Comparison of ENCODE assay signal across 26 mouse cellular contexts in genomic region chr3:126016166-126016565, GRCm38 (mm10).
DNase-seq lines count a peak whose midpoint lies in the region; ATAC-seq and TF ChIP-seq lines count a peak whose summit lies in the region.
"Had no signal": no experiment of that assay in that cellular context is flagged by ENCODE, and none has a peak within 500 bp of the region (broad histone marks: within the 10 kb centered on the region; RNA-seq: fewer than 3 reads in every experiment).

No protein-coding gene starts in this region.

- no peak overlapping the region for H3K4me2 ChIP-seq in midbrain, embryonic 16.5 days (ENCODE audit: low read length)
- H3K4me2 ChIP-seq in midbrain, embryonic 15.5 days: no peak overlapping the region

- H3K4me1 ChIP-seq in ES-E14 (ENCODE audit: control insufficient read depth in 2 of 2, insufficient read depth in 2 of 2, low read length in 2 of 2, poor library complexity in 1 of 2): no peaks in the 10 kb centered on the region
- no peaks in the 10 kb centered on the region for H3K4me1 ChIP-seq in midbrain, embryonic 16.5 days (ENCODE audit: control insufficient read depth, insufficient read depth, low read length)
- no peaks in the 10 kb centered on the region for H3K4me1 ChIP-seq in midbrain, embryonic 15.5 days
- H3K4me1 ChIP-seq in embryonic facial prominence, embryonic 10.5 days: no peaks in the 10 kb centered on the region

- ATAC-seq in midbrain, embryonic 16.5 days: no peak
- no peak for ATAC-seq in midbrain, embryonic 15.5 days (replicated peaks)
- ATAC-seq: activated CD4-positive, CD25-positive, alpha-beta regulatory T cell, adult 4 months; CD4-positive, CD25-positive, alpha-beta regulatory T cell, adult 4 months; Patski had no signal

- DNase-seq in ES-CJ7 (ENCODE audit: low read depth, low spot score) (peak; percentile 15), ES-E14 (ENCODE audit: low read depth, low spot score) (no peak), R1 (ENCODE audit: low read depth, low spot score) (peak; percentile 65), ZHBTc4 (ENCODE audit: low read depth, low spot score) (peak; percentile 56)
- no peak for DNase-seq in embryonic facial prominence, embryonic 10.5 days (ENCODE audit: low spot score)
- no peak for DNase-seq in lung, postnatal 36 days
- DNase-seq: adrenal gland, adult 2 months; adrenal gland, adult 8-10 months; adrenal gland, postnatal 10 days; adrenal gland, postnatal 14 days; adrenal gland, postnatal 25 days; adrenal gland, postnatal 36 days; B cell, adult 2 months; cerebellum, adult 11 months; cerebellum, adult 11-12 months; cerebellum, adult 18-20 months; cerebellum, adult 2 months; cerebellum, adult 8-10 months; cerebellum, adult 9-10 months had no signal

- no peak overlapping the region for H3K9ac ChIP-seq in ES-E14 (ENCODE audit: insufficient read depth, low read depth, low read length, poor library complexity, severe bottlenecking)
- no peak overlapping the region for H3K9ac ChIP-seq in midbrain, embryonic 16.5 days (ENCODE audit: low read depth, low read length)
- H3K9ac ChIP-seq in midbrain, embryonic 15.5 days: no peak overlapping the region

- in situ Hi-C loops in ES-E14 (cut with MboI; ENCODE audit: low sequenced_read_pairs in 2 of 2, unreplicated experiment in 2 of 2): loop anchor here in 1 of 2 experiments (10.0 kb wide), 1 partner anchor 259 kb away; no protein-coding TSS in a partner anchor

- no peaks in the 10 kb centered on the region for H3K36me3 ChIP-seq in ES-E14 (ENCODE audit: control insufficient read depth, insufficient read depth, low read length, poor library complexity, severe bottlenecking)
- H3K36me3 ChIP-seq in midbrain, embryonic 16.5 days (ENCODE audit: control insufficient read depth, insufficient read depth, low read length): no peaks in the 10 kb centered on the region
- H3K36me3 ChIP-seq in midbrain, embryonic 15.5 days (replicated peaks): no peaks in the 10 kb centered on the region
- no peaks in the 10 kb centered on the region for H3K36me3 ChIP-seq in embryonic facial prominence, embryonic 10.5 days (replicated peaks)
- H3K36me3 ChIP-seq: G1E had no signal

- H3K27me3 ChIP-seq in midbrain, embryonic 16.5 days (ENCODE audit: control insufficient read depth, insufficient read depth, low read depth, low read length): no peaks in the 10 kb centered on the region
- H3K27me3 ChIP-seq in midbrain, embryonic 15.5 days (replicated peaks): no peaks in the 10 kb centered on the region
- H3K27me3 ChIP-seq in embryonic facial prominence, embryonic 10.5 days (replicated peaks; ENCODE audit: low read depth, poor library complexity, severe bottlenecking): no peaks in the 10 kb centered on the region
- H3K27me3 ChIP-seq: CH12.LX, Patski had no signal

- H3K4me3 ChIP-seq in ES-E14 (ENCODE audit: insufficient read depth in 1 of 2, low read depth in 1 of 2, low read length in 2 of 2, poor library complexity in 1 of 2, severe bottlenecking in 1 of 2): no peak overlapping the region
- no peak overlapping the region for H3K4me3 ChIP-seq in midbrain, embryonic 16.5 days (ENCODE audit: low read depth, low read length)
- H3K4me3 ChIP-seq in midbrain, embryonic 15.5 days: no peak overlapping the region
- H3K4me3 ChIP-seq in embryonic facial prominence, embryonic 10.5 days: no peak overlapping the region

- H3K9me3 ChIP-seq in ES-E14 (ENCODE audit: control insufficient read depth, insufficient read depth, low read depth, low read length): no peaks in the 10 kb centered on the region
- H3K9me3 ChIP-seq in midbrain, embryonic 16.5 days (replicated peaks; ENCODE audit: control insufficient read depth, low read length, poor library complexity, severe bottlenecking): no peaks in the 10 kb centered on the region
- no peaks in the 10 kb centered on the region for H3K9me3 ChIP-seq in midbrain, embryonic 15.5 days
- H3K9me3 ChIP-seq in embryonic facial prominence, embryonic 10.5 days: no peaks in the 10 kb centered on the region
- H3K9me3 ChIP-seq: G1E had no signal

- 85% methylated on average over 4 of the region's 4 CpGs for WGBS in midbrain, embryonic 16.5 days
- 90% methylated on average over 4 of the region's 4 CpGs for WGBS in midbrain, embryonic 15.5 days
- WGBS in embryonic facial prominence, embryonic 10.5 days: 89% methylated on average over 4 of the region's 4 CpGs

- no peak overlapping the region for H3K27ac ChIP-seq in ES-E14 (ENCODE audit: insufficient read depth, low read depth, low read length, poor library complexity, severe bottlenecking)
- no peak overlapping the region for H3K27ac ChIP-seq in midbrain, embryonic 16.5 days (ENCODE audit: low read length)
- no peak overlapping the region for H3K27ac ChIP-seq in midbrain, embryonic 15.5 days
- H3K27ac ChIP-seq in embryonic facial prominence, embryonic 10.5 days (replicated peaks): no peak overlapping the region

TF ChIP-seq in ES-E14, 5 proteins besides CTCF, POLR2A, EP300 and RAD21:
- TF ChIP-seq ZNF384 (IDR thresholded peaks at IDR 0.05; ENCODE audit: low read depth, low read length) (peak; percentile 48; the same call in 1 of the 2 replicates), HCFC1 (IDR thresholded peaks at IDR 0.05; ENCODE audit: borderline replicate concordance, insufficient read depth, low read length) (no peak)

Comparison
In these comparisons a context has a peak if more than half of its experiments do, and no peak if none do; other contexts are left out.
1. DNase-seq: peak in ES-CJ7 (single experiment), R1 (single experiment) and ZHBTc4 (single experiment); none in ES-E14 (single experiment), embryonic facial prominence, embryonic 10.5 days (single experiment) and lung, postnatal 36 days (single experiment).